Mouse (Mus musculus) liver, embryonic 13.5 days (tissue): ENCODE results near the gene Hba-a1. TPM values are rescaled to one million over a fixed set of nuclear protein-coding genes. Genes with fewer than 3 reads are reported as not detected.

ENCODE experiments used
- ATAC-seq: fragments of 200-750 bp; cut with Nextera tagmentation; 2 replicates; pipeline ENCODE4 v1.8.0; 2017; ENCODE audit warnings: low read depth, mild to moderate bottlenecking, moderate number of reproducible peaks, moderate library complexity
- DNase-seq: peaks from one replicate; pipeline ENCODE4 v3.0.0; 2022
- H3K27ac ChIP-seq: fragments of 300-500 bp; sonication (generic); 2 replicates; pipeline ENCODE4 v1.5.1; 2015; ENCODE audit warnings: moderate library complexity, mild to moderate bottlenecking, inconsistent platforms
- H3K27me3 ChIP-seq: fragments of 300-500 bp; sonication (generic); 2 replicates; pipeline ENCODE4 v1.6.1; 2015; ENCODE audit warnings: mild to moderate bottlenecking, inconsistent platforms
- H3K36me3 ChIP-seq: fragments of 300-500 bp; sonication (generic); 2 replicates; pipeline ENCODE4 v1.6.1; 2015; ENCODE audit warnings: mild to moderate bottlenecking, inconsistent platforms
- H3K4me1 ChIP-seq: fragments of 300-500 bp; sonication (generic); replicated peaks from 2 replicates; pipeline ENCODE4 v1.6.1; 2015; ENCODE audit warnings: inconsistent platforms
- H3K4me2 ChIP-seq: fragments of 300-500 bp; sonication (generic); 2 replicates; pipeline ENCODE4 v1.6.1; 2015; ENCODE audit warnings: inconsistent platforms, mild to moderate bottlenecking, moderate library complexity
- H3K4me3 ChIP-seq: fragments of 300-500 bp; sonication (generic); replicated peaks from 2 replicates; pipeline ENCODE4 v1.5.1; 2015; ENCODE audit warnings: mild to moderate bottlenecking, inconsistent platforms
- H3K9ac ChIP-seq: fragments of 300-500 bp; sonication (generic); 2 replicates; pipeline ENCODE4 v1.6.1; 2015; ENCODE audit warnings: mild to moderate bottlenecking, inconsistent platforms
- H3K9me3 ChIP-seq: fragments of 300-500 bp; sonication (generic); replicated peaks from 2 replicates; pipeline ENCODE4 v1.6.1; 2016; ENCODE audit warnings: inconsistent platforms
- WGBS: fragments of 180-500 bp; shearing (Covaris S2); methylation state at CpG from one replicate; pipeline ENCODE4 v1.1.7; 2015; ENCODE audit not compliant: insufficient replicate concordance; 5-methylcytosine and 5-hydroxymethylcytosine counted together
- polyA plus RNA-seq: library from polyadenylated mRNA; unstranded; fragments of >200 nt; fragmentation: Nextera tagmentation; extraction: Ambion mirVana; gene quantifications from 2 replicates; pipeline ENCODE4 v1.2.1, GENCODE M21; 2015

Gene Hba-a1
- polyA plus RNA-seq, 1 experiment from 2014 or later: 64,288 TPM

DNA sequence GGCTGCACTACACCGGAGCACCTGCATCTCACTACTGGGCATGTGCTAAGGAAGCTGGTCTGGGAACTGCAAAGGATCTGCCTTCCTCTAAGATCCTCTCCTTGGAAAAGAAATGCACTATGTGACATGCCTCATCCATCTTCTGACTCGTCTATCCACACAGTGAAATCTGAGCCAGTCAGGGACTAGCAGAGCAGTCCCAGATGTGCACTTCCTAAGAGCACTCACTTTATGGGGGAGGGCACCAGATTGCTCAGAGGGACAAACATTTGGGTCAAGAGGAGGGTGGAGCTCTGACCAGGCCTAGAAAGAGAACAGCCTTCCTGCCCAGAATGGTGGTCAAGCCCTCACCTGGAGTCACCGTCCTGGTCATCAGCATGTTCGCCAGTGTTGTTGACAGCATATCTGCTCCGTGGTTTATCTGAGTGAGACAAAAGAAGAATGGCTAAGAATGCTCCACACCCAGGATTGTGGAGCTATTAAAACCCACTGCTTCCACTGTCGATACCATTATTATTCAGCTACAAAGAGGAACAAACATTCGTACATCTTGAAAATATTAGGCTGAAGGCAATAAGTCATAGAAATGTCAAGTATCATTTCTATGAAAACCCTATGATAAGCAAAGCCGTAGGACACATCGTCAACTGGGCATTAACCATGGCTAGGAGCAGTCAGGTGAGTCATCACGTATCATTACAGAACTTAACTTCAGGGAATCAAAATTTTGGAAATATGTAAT lies 20.5 kb upstream of the Hba-a1 start:
- peaks cover 36% of the 10 kb centered on the region for H3K36me3 ChIP-seq
- H3K4me3 ChIP-seq: no peak overlapping the region
- WGBS: 73% methylated on average over 10 of the region's 10 CpGs
- H3K27ac ChIP-seq: peak overlapping the region; percentile 97
- H3K4me2 ChIP-seq: no peak overlapping the region
- H3K27me3 ChIP-seq: no peaks in the 10 kb centered on the region
- H3K4me1 ChIP-seq: peaks cover 76% of the 10 kb centered on the region
- ATAC-seq: no peak
- no peaks in the 10 kb centered on the region for H3K9me3 ChIP-seq
- DNase-seq: no peak
- H3K9ac ChIP-seq: peak overlapping the region; percentile 76

DNA sequence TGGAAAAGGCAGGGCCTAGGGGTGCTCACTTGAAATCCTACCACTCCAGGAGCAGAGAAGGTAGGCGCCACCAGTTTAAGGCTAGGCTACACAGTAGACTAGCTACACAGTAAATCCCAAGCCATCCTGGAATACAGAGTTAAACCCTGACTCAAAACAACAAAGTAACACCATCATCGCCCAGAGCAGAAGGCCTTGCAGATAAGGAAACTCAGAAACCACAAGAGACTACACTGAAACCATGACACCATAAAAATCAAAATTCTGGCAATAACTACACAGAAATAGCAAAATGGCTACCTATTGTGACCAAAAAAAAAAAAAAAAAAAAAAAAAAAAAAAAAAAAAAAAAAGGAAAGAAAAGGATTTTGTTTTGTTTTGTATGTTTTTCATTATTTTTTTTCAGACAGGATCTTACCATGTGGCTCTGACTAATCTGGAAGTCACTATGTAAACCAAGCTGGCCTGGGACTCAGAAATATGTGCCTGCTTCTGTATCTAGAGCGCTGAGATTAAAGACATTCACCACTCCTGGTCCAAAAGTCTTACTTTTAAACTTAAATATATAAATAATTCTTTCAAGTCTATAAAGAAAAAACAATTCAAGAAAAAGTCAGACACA lies 18.1 kb upstream of the Hba-a1 start:
- DNase-seq: peak; percentile 68
- Histone ChIP-seq H3K9me3 (no peaks in the 10 kb centered on the region), H3K9ac (peak overlapping the region; percentile 76), H3K4me3 (0 out of 2 replicates have a peak overlapping the region, but pooled peaks have one; percentile 9), H3K27me3 (no peaks in the 10 kb centered on the region), H3K36me3 (peaks cover 28% of the 10 kb centered on the region), H3K4me2 (peak overlapping the region; percentile 48), H3K27ac (peak overlapping the region; percentile 97), H3K4me1 (peaks cover 86% of the 10 kb centered on the region)
- 36% methylated on average over 3 of the region's 3 CpGs for WGBS
- peak; percentile 73 for ATAC-seq

- no peak for DNase-seq
- peak overlapping the region; percentile 48 for H3K4me2 ChIP-seq
- no peaks in the 10 kb centered on the region for H3K9me3 ChIP-seq
- H3K27ac ChIP-seq: peak overlapping the region; percentile 97
- H3K4me3 ChIP-seq: 0 out of 2 replicates have a peak overlapping the region, but pooled peaks have one; percentile 5
- 86% methylated on average over 6 of the region's 6 CpGs for WGBS
- H3K9ac ChIP-seq: peak overlapping the region; percentile 75
- H3K27me3 ChIP-seq: no peaks in the 10 kb centered on the region
- peaks cover 86% of the 10 kb centered on the region for H3K4me1 ChIP-seq
- peaks cover 20% of the 10 kb centered on the region for H3K36me3 ChIP-seq
- ATAC-seq: no peak
Measured at GRCm38 (mm10) chr11:32266194-32266593, 17.1 kb upstream of the Hba-a1 start.

DNA sequence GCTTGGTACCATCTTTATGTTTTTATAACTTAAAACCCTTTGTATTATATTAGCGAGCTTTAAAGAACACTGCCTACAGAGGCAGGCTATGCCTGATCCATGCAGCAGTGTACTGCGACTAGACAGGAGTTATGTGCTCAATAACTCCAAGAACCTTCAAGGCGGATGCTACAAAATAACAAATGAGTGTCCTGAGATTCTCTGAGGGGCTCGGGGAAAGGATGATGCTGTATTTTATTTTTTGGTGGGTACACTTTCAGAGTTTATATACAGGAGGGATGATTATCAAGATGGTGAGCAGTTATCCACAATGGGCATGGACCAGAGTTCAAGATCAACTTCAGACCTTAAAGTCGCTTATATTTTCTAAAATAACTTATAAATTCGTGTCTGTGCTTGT lies 16.5 kb upstream of the Hba-a1 start:
- Histone ChIP-seq H3K4me1 (peaks cover 88% of the 10 kb centered on the region), H3K4me3 (peak overlapping the region; percentile 84), H3K27me3 (no peaks in the 10 kb centered on the region), H3K9ac (peak overlapping the region; percentile 97), H3K27ac (peak overlapping the region; percentile 97), H3K9me3 (no peaks in the 10 kb centered on the region), H3K36me3 (peaks cover 16% of the 10 kb centered on the region), H3K4me2 (peak overlapping the region; percentile 81)
- no peak for DNase-seq
- ATAC-seq: no peak
- 24% methylated on average over 6 of the region's 6 CpGs for WGBS

GRCm38 (mm10) chr11:32267188-32267884 lies 16.0 kb upstream of the Hba-a1 start, which contains the start of gene Nprl3:
Gene Nprl3, minus strand, starts transcription at chr11:32267707.
- peak; percentile 92 for DNase-seq
- under 1% methylated on average over 54 of the region's 54 CpGs for WGBS
- Histone ChIP-seq H3K27me3 (no peaks in the 10 kb centered on the region), H3K4me2 (peak within 1 kb of the TSS; percentile 81), H3K9me3 (no peaks in the 10 kb centered on the region), H3K9ac (peak within 1 kb of the TSS; percentile 97), H3K4me1 (peaks cover 88% of the 10 kb centered on the region), H3K27ac (peak within 1 kb of the TSS; percentile 97), H3K4me3 (peak within 1 kb of the TSS; percentile 84), H3K36me3 (peaks cover 10% of the 10 kb centered on the region)
- ATAC-seq: peak; percentile 77

- no peak for ATAC-seq
- no peak for DNase-seq
- peak overlapping the region; percentile 97 for H3K27ac ChIP-seq
- WGBS: 20% methylated on average over 5 of the region's 5 CpGs
- peak overlapping the region; percentile 81 for H3K4me2 ChIP-seq
- H3K4me3 ChIP-seq: peak overlapping the region; percentile 84
- H3K9me3 ChIP-seq: no peaks in the 10 kb centered on the region
- peaks cover 87% of the 10 kb centered on the region for H3K4me1 ChIP-seq
- peak overlapping the region; percentile 97 for H3K9ac ChIP-seq
- 0 out of 2 replicates have a peak, but pooled peaks cover 4% of the 10 kb centered on the region for H3K36me3 ChIP-seq
- H3K27me3 ChIP-seq: no peaks in the 10 kb centered on the region
Measured at GRCm38 (mm10) chr11:32267964-32268363, 15.3 kb upstream of the Hba-a1 start.

GRCm38 (mm10) chr11:32268952-32269351 lies 14.4 kb upstream of the Hba-a1 start:
- peak; percentile 85 for DNase-seq
- Histone ChIP-seq H3K9ac (peak overlapping the region; percentile 97), H3K36me3 (0 out of 2 replicates have a peak, but pooled peaks cover 4% of the 10 kb centered on the region), H3K9me3 (no peaks in the 10 kb centered on the region), H3K27ac (peak overlapping the region; percentile 97), H3K27me3 (no peaks in the 10 kb centered on the region), H3K4me1 (peaks cover 81% of the 10 kb centered on the region), H3K4me2 (peak overlapping the region; percentile 81), H3K4me3 (peak overlapping the region; percentile 84)
- ATAC-seq: peak; percentile 90
- WGBS: 19% methylated on average over 5 of the region's 5 CpGs

DNA sequence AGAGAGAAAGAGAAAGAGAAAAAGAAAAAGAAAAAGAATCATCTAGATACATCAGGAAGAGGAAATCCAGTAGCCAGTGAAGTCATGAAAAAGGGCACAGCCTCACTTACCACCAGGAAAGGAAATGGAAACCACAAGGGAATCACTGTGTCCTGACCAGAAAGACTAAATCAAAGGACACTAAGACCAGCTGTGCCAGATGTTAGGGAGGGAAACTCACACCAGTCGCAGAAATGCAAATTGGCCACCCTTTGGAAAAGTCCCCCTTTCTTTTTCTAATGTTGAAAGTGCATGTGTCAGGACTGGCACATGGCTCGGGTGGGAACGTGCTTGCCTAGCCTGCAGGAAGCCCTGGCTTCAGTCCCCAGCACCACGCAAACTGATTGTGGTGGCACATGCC lies 12.1 kb upstream of the Hba-a1 start:
- Histone ChIP-seq H3K4me2 (no peak overlapping the region), H3K27ac (peak overlapping the region; percentile 81), H3K9me3 (no peaks in the 10 kb centered on the region), H3K4me1 (peaks cover 70% of the 10 kb centered on the region), H3K4me3 (no peak overlapping the region), H3K36me3 (no peaks in the 10 kb centered on the region), H3K27me3 (peaks cover 4% of the 10 kb centered on the region), H3K9ac (peak overlapping the region; percentile 52)
- no peak for ATAC-seq
- DNase-seq: no peak
- WGBS: 27% methylated on average over 4 of the region's 4 CpGs

DNA sequence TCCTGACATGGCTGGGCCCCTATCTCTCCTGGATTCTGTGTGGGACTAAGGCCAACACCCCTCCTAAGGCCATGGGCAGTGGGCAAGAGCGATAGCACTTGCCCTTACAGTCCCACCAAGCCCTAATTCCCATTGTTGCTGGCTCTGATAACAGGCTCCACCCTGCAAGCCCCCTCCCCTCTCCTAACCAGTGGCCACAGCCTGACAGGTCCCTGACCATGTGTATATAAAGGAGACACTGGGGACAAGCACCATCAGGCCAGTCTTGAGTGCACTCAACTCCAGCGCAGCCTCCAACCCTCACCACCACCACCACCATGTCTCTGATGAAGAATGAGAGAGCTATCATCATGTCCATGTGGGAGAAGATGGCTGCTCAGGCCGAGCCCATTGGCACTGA lies 7.0 kb upstream of the Hba-a1 start, which contains the start of gene Hba-x:
Gene Hba-x, plus strand, starts transcription at position 54 of the 400 bp plus-strand sequence.
- H3K27me3 ChIP-seq: peaks cover 47% of the 10 kb centered on the region
- ATAC-seq (no peak), DNase-seq (no peak)
- no peak within 1 kb of the TSS for H3K4me2 ChIP-seq
- H3K4me1 ChIP-seq: peaks cover 67% of the 10 kb centered on the region
- peak within 1 kb of the TSS; percentile 42 for H3K9ac ChIP-seq
- H3K27ac ChIP-seq: peak within 1 kb of the TSS; percentile 62
- WGBS: 68% methylated on average over 3 of the region's 3 CpGs
- H3K4me3 ChIP-seq: no peak within 1 kb of the TSS
- H3K9me3 ChIP-seq: no peaks in the 10 kb centered on the region
- H3K36me3 ChIP-seq: no peaks in the 10 kb centered on the region

DNA sequence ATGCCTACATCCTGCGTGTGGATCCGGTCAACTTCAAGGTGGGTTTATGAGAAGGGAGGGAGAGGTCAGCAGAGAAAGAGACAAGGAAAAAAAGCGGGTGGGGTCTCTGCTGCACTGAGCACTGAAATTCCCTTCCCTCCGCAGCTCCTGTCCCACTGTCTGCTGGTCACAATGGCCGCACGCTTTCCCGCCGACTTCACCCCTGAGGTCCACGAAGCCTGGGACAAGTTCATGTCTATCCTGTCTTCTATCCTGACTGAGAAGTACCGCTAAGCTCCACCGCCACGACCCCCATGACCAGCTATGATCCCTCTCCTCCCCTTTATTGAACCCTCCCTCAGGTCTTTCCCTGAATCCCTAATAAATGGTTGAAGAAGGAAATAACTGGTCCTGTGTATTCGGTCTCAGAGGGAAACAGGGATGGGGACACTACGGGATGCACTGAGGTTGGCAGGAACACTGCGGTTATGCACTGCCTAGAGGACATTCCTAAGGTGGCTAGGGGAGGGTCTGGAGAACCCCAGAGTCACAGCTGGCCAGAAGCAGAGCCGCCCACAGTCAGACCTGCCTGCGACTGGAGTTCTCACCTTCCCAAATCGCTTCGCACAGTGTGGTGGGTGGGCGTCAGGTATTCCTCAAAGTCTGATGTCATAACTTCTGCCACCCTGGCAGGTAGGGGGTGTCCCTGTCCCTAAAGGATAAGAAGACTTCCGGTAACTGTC lies 5.4 kb upstream of the Hba-a1 start:
- no peak for ATAC-seq
- Histone ChIP-seq H3K9ac (peak overlapping the region; percentile 81; the same call in 1 of the 2 replicates), H3K4me1 (peaks cover 67% of the 10 kb centered on the region)

More for the DNA sequence above, 5.4 kb upstream of the Hba-a1 start:
- Histone ChIP-seq H3K9me3 (no peaks in the 10 kb centered on the region), H3K27ac (peak overlapping the region; percentile 98), H3K4me2 (no peak overlapping the region), H3K4me3 (no peak overlapping the region), H3K36me3 (no peaks in the 10 kb centered on the region), H3K27me3 (peaks cover 47% of the 10 kb centered on the region)
- WGBS: 60% methylated on average over 21 of the region's 21 CpGs
- no peak for DNase-seq
